Mouse (Mus musculus): ENCODE results near the gene Gm4312. TPM values are rescaled to one million over a fixed set of nuclear protein-coding genes. Genes with fewer than 3 reads are reported as not detected.

Gene Gm4312
- not detected for polyA plus RNA-seq (2014; fragmentation: Illumina TruSeq; extraction: RNeasy Lipid Tissue Mini Kit (QIAGEN cat#74804); ENCODE audit: low read depth, low replicate concordance)

DNA sequence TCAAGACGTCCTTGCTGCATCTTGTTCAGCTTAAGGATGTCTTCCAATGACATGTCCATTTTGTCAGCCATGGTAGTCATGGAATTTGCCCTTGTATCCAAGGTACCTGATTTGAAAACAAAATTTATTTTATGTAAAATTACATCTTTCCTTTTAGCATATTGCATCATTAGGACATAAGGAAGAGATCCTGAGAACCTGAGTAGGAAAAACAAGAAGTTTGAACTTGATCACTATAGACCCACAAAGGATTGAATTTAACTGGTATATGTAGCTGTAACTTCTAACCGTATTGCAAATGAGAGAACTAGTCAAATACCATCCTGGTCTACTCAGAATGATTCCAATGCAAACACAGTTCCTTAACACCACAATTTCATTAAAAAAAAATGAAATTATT lies at the start of gene Gm4312:
TSS of gene Gm4312 (minus strand) at position 101 of the 400 bp plus-strand sequence.

DNA sequence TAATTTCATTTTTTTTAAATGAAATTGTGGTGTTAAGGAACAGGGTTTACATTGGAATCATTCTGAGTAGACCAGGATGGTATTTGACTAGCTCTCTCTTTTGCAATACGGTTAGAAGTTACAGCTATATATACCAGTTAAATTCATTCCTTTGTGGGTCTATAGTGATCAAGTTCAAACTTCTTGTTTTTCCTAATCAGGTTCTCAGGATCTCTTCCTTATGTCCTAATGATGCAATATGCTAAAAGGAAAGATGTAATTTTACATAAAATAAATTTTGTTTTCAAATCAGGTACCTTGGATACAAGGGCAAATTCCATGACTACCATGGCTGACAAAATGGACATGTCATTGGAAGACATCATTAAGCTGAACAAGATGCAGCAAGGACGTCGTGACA lies 21.3 kb downstream of the Gm4312 start, which contains the start of gene Gm4307:
TSS of gene Gm4307 (plus strand) at position 301 of the 400 bp plus-strand sequence.

DNA sequence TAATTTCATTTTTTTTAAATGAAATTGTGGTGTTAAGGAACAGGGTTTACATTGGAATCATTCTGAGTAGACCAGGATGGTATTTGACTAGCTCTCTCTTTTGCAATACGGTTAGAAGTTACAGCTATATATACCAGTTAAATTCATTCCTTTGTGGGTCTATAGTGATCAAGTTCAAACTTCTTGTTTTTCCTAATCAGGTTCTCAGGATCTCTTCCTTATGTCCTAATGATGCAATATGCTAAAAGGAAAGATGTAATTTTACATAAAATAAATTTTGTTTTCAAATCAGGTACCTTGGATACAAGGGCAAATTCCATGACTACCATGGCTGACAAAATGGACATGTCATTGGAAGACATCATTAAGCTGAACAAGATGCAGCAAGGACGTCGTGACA lies 31.6 kb downstream of the Gm4312 start, which contains the start of gene Gm4305:
TSS of gene Gm4305 (plus strand) at position 301 of the 400 bp plus-strand sequence.

DNA sequence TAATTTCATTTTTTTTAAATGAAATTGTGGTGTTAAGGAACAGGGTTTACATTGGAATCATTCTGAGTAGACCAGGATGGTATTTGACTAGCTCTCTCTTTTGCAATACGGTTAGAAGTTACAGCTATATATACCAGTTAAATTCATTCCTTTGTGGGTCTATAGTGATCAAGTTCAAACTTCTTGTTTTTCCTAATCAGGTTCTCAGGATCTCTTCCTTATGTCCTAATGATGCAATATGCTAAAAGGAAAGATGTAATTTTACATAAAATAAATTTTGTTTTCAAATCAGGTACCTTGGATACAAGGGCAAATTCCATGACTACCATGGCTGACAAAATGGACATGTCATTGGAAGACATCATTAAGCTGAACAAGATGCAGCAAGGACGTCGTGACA lies 36.7 kb downstream of the Gm4312 start, which contains the start of gene Gm4303:
TSS of gene Gm4303 (plus strand) at position 301 of the 400 bp plus-strand sequence.

DNA sequence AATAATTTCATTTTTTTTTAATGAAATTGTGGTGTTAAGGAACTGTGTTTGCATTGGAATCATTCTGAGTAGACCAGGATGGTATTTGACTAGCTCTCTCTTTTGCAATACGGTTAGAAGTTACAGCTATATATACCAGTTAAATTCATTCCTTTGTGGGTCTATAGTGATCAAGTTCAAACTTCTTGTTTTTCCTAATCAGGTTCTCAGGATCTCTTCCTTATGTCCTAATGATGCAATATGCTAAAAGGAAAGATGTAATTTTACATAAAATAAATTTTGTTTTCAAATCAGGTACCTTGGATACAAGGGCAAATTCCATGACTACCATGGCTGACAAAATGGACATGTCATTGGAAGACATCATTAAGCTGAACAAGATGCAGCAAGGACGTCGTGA lies 41.8 kb downstream of the Gm4312 start, which contains the start of gene Gm4302:
TSS of gene Gm4302 (plus strand) at position 301 of the 400 bp plus-strand sequence.

DNA sequence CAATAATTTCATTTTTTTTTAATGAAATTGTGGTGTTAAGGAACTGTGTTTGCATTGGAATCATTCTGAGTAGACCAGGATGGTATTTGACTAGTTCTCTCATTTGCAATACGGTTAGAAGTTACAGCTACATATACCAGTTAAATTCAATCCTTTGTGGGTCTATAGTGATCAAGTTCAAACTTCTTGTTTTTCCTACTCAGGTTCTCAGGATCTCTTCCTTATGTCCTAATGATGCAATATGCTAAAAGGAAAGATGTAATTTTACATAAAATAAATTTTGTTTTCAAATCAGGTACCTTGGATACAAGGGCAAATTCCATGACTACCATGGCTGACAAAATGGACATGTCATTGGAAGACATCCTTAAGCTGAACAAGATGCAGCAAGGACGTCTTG lies 47.0 kb downstream of the Gm4312 start, which contains the start of gene Gm4301:
TSS of gene Gm4301 (plus strand) at position 301 of the 400 bp plus-strand sequence.

Other genes with a start within 250 kb of the Gm4312 start
- not detected for gene Gm4301, start 46.9 kb downstream of the Gm4312 start, polyA plus RNA-seq (2014; fragmentation: Illumina TruSeq; extraction: RNeasy Lipid Tissue Mini Kit (QIAGEN cat#74804); ENCODE audit: low read depth, low replicate concordance)
- not detected for gene Gm4302, start 41.7 kb downstream of the Gm4312 start, polyA plus RNA-seq (2014; fragmentation: Illumina TruSeq; extraction: RNeasy Lipid Tissue Mini Kit (QIAGEN cat#74804); ENCODE audit: low read depth, low replicate concordance)
- not detected for gene Gm4303, start 36.6 kb downstream of the Gm4312 start, polyA plus RNA-seq (2014; fragmentation: Illumina TruSeq; extraction: RNeasy Lipid Tissue Mini Kit (QIAGEN cat#74804); ENCODE audit: low read depth, low replicate concordance)
- not detected for gene Gm4305, start 31.5 kb downstream of the Gm4312 start, polyA plus RNA-seq (2014; fragmentation: Illumina TruSeq; extraction: RNeasy Lipid Tissue Mini Kit (QIAGEN cat#74804); ENCODE audit: low read depth, low replicate concordance)
- not detected for gene Gm4307, start 21.2 kb downstream of the Gm4312 start, polyA plus RNA-seq (2014; fragmentation: Illumina TruSeq; extraction: RNeasy Lipid Tissue Mini Kit (QIAGEN cat#74804); ENCODE audit: low read depth, low replicate concordance)
- gene Tmtc3, start 104.8 kb upstream of the Gm4312 start, polyA plus RNA-seq (2014; fragmentation: Illumina TruSeq; extraction: RNeasy Lipid Tissue Mini Kit (QIAGEN cat#74804); ENCODE audit: low read depth, low replicate concordance), result 10.1 TPM
- 7.2 TPM for gene Cep290, start 105.0 kb upstream of the Gm4312 start, polyA plus RNA-seq (2014; fragmentation: Illumina TruSeq; extraction: RNeasy Lipid Tissue Mini Kit (QIAGEN cat#74804); ENCODE audit: low read depth, low replicate concordance)
- 9.9 TPM for gene 4930430F08Rik, start 207.9 kb upstream of the Gm4312 start, polyA plus RNA-seq (2014; fragmentation: Illumina TruSeq; extraction: RNeasy Lipid Tissue Mini Kit (QIAGEN cat#74804); ENCODE audit: low read depth, low replicate concordance)
- gene 1700017N19Rik, start 207.9 kb upstream of the Gm4312 start, polyA plus RNA-seq (2014; fragmentation: Illumina TruSeq; extraction: RNeasy Lipid Tissue Mini Kit (QIAGEN cat#74804); ENCODE audit: low read depth, low replicate concordance), result 2.3 TPM